Mouse (Mus musculus): ENCODE results near the gene Kcnt2. TPM values are rescaled to one million over a fixed set of nuclear protein-coding genes. Genes with fewer than 3 reads are reported as not detected.

Kcnt2 gene
- not detected for polyA plus RNA-seq (2017; shearing (Covaris generic))

DNA sequence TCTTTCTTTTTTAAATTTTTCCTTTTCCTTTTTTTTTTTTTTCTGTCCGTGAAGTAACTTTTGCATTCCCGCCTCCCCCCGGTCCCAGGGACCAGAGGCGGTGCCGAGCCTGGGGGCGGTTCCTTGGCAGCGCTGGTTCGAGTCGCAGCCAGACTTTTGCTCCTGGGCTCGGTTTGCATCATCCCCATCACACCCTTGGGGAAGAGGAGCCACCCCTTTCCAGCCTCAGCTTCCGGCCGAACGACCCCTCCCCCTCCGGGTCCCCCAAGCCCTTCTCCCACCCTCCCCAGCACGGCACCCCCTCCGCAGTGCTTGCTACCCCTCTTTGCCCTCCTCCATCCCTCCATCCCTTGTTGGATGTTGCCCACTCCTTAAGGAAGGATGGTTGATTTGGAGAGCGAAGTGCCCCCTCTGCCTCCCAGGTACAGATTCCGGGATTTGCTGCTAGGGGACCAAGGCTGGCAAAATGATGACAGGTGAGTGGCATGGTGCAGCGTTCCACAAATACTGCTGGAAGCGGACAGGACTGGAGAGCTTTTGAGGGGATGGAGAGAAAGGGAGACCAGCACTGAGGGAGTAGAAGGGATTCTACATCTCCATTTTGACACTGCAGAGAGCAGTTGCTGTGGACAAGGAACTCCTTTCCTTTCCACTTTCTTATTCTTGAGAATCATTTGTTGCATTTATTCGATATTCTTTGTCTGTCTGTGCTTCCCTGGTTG is at the start of gene Kcnt2:
TSS of gene Kcnt2 (plus strand) at position 283 of the 722 bp plus-strand sequence.

Other genes starting within 250 kb of the Kcnt2 start
- not detected for gene Cfh, start 62.4 kb upstream of the Kcnt2 start, polyA plus RNA-seq (2017; shearing (Covaris generic))

Measured in effector memory CD4-positive, alpha-beta T cell, adult 5 months (primary cell).